Mouse (Mus musculus): ENCODE measurements around the gene Miox.

The Miox gene

DNA sequence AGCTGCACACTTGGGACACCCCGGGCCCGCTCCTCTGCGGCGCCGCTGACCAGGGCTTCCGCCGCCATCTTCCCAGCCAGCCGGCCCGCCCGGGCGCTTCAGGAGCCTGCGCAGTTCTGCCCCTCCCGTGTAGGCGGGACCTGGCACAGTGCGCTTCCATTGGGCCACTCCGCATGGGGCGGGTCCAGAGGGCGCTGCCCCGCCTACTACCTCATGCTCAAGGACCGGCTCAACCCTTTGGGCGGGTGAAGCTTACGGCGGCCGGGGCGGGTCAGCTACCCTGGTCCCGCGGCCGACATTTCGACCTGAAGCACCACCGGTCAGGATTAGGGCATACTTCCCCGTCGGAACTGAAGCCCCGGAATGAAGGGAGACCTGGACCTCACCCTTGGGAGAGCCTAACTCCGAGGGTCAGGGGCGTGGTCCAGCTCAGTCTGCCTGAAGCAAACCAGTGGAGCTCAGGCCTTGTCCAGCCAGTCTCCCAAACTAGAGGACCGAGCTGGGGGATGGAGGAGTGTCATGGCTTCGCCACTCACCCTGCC, 18.9 kb upstream of the Miox start, which contains the start of gene Sbf1:
Gene Sbf1 (minus strand): TSS at position 122 of the 542 bp plus-strand sequence.
- peak; percentile 97 to 98 for DNase-seq (ENCODE audit: low spot score in 2 of 2)

DNA sequence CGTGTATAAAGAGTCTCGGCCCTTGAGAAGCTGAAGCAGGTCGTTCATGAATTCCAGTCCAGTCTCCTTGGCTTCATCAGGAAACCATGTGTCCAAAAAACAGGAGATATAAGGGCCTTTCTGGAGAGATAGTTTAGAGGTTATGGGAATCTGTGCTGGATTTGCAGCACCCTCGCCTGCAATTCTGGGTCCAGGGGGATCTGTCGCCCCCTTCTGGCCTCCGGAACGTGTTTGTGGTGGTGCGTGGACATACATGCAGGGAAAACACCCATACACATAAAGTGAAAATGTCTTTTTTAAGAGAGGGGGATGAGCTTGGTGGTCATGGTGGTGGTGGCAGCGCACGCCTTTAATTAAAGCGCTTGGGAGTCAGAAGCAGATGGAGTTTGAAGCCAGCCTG, 18.1 kb upstream of the Miox start:
- DNase-seq (ENCODE audit: low spot score in 2 of 2): no peak

- DNase-seq (ENCODE audit: low spot score in 2 of 2): no peak
Observed at GRCm38 (mm10) chr15:89321264-89321663, 12.9 kb upstream of the Miox start.

GRCm38 (mm10) chr15:89322670-89323522, 11.3 kb upstream of the Miox start, which contains the start of gene Adm2:
TSS of gene Adm2 (plus strand) at chr15:89322720.
- no peak for DNase-seq (ENCODE audit: low spot score in 2 of 2)

GRCm38 (mm10) chr15:89323656-89324055, 10.5 kb upstream of the Miox start:
- no peak for DNase-seq (ENCODE audit: low spot score in 2 of 2)

DNA sequence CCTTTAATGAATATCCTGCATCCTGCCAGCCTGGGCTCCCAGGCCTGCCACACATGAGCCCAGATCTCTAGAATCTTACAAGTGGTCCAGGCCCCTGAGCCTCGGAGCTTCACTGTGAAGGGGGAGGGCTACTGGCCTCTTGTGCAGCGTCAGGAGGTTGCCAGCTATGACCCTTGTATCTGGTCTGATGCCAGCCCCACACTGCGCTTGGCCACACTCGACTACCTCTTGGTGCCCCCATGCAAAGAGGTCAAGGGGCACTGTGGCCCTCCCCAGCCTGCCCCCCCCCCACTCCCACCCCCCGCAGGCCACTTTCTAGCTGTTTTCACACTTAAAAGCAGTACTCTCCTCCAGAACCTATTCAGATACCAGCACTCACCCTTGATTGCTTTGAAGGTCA, 7.8 kb upstream of the Miox start:
- no peak for DNase-seq (ENCODE audit: low spot score in 2 of 2)

DNA sequence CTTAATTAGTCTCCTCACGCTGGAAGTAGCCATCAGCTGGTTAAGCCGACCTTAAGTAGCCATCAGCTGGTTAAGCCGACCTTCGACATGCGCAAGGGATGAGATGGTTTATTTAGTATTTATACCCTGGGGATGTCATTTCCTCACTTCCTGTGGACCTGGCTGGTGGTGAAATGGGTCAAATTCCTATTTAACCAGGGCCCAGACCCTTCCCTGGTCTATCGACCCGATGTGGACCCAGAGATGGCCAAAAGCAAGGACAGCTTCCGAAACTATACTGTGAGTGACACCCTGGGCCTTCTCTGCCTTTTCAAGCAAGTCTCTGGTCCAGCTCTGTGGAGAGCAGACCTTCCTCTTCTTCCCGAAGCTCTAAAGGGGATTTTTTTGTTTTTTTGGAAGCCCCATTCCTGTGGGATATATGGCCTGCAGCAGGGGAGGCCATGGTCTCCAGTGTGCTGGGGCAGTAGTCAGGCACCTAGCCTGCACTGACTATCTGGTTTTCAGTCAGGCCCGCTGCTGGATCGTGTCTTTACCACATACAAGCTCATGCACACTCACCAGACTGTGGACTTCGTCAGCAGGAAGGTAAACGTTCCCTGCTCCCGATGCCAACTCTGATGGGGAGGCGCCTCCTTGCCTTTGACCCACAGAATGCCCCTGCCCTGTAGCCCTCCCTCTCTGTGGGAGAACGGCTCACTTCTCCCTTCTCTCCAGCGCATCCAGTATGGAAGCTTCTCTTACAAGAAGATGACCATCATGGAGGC, 758 bp downstream of the Miox start:
- no peak for DNase-seq (ENCODE audit: low spot score in 2 of 2)

DNA sequence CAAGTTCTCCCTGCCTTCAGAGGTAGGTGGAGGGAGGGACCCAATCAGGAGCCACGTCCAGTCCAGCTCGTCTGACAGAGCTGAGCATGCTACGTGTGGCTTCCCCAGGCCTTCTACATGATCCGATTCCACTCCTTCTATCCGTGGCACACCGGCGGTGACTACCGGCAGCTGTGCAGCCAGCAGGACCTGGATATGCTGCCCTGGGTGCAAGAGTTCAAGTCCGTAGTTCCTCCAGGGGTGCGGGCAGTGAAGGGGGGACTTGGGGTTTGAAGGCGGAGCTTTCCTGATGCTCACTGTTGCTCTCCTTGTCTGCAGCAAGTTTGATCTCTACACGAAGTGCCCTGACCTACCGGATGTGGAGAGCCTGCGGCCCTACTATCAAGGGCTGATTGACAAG, 2.2 kb downstream of the Miox start:
- no peak for DNase-seq (ENCODE audit: low spot score in 2 of 2)

- no peak for DNase-seq (ENCODE audit: low spot score in 2 of 2)
Observed at GRCm38 (mm10) chr15:89339696-89340095, 5.5 kb downstream of the Miox start.

DNA sequence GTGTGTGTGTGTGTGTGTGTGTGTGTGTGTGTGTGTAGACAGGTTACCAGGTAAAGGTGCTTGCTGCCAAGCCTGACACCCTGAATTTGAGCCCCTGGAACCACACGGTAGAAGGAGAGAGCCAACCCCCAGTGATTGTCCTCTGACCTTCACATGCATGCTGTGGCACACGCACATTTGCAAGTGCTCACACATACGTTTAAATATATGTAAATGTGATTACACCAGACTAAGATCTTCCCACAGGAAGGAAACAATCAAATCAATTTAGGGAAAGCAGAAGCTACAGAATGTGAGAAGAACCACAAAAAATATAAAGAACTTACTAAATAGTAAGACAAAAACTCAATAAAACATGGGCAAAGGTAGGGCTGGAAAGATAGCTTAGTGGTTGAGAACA, 5.9 kb downstream of the Miox start:
- DNase-seq (ENCODE audit: low spot score in 2 of 2): no peak

GRCm38 (mm10) chr15:89341678-89342077, 7.5 kb downstream of the Miox start:
- no peak for DNase-seq (ENCODE audit: low spot score in 2 of 2)

- DNase-seq (ENCODE audit: low spot score in 2 of 2): no peak
Observed at GRCm38 (mm10) chr15:89343325-89343724, 9.1 kb downstream of the Miox start.

- DNase-seq (ENCODE audit: low spot score in 2 of 2): no peak
Observed at GRCm38 (mm10) chr15:89350447-89350846, 16.2 kb downstream of the Miox start.

DNA sequence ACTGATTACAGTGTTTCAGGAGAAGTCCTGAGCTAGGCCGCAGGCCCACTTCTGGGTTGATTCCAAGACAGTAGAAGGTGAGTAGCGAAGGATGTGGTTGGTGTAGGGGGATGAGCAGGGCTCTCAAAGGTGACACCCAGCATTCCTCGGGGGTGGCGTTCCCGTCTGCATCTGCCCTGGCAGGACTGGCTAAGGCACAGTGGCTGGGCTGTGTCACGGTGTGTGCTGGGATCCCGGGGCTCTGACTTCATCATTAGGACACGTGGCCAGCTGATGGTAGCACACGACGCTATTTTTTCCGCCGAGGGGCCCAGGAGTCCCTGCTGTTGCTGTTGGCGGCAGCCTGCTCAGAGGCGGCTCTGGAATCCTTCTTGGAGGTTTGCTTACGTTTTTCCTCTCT, 17.1 kb downstream of the Miox start:
- DNase-seq (ENCODE audit: low spot score in 2 of 2): no peak

- no peak for DNase-seq (ENCODE audit: low spot score in 2 of 2)
Observed at GRCm38 (mm10) chr15:89352054-89352453, 17.9 kb downstream of the Miox start.

- no peak for DNase-seq (ENCODE audit: low spot score in 2 of 2)
Observed at GRCm38 (mm10) chr15:89352795-89353194, 18.6 kb downstream of the Miox start.

- no peak for DNase-seq (ENCODE audit: low spot score in 2 of 2)
Observed at GRCm38 (mm10) chr15:89353837-89354236, 19.6 kb downstream of the Miox start.

DNA sequence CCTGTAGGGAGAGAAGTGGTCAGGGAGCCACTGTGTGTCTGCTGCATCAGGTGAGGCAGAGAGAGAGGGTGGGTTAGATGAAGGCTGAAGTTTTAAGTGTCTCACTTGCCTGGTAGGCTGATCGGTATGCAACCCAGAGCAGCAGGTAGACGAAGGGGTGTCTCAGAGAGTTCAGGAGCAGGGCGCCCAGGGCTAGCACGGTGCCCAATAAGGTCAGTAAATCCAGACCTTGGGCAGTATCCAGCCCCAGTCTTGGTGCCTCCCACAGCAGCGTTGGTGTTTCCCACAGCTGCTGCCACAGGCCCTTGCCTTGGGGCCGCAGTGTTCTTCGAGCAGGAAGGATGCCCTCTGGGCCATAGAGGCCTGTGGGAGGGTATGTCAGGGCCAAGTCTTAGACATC, 20.3 kb downstream of the Miox start:
- DNase-seq (ENCODE audit: low spot score in 2 of 2): no peak

GRCm38 (mm10) chr15:89355241-89356187, 21.3 kb downstream of the Miox start, which contains the start of the genes Lmf2 and Ncaph2:
TSS of gene Lmf2 (minus strand) at chr15:89355659.
TSS of gene Ncaph2 (plus strand) at chr15:89355719.
- peak; percentile 89 to 93 for DNase-seq (ENCODE audit: low spot score in 2 of 2)

DNA sequence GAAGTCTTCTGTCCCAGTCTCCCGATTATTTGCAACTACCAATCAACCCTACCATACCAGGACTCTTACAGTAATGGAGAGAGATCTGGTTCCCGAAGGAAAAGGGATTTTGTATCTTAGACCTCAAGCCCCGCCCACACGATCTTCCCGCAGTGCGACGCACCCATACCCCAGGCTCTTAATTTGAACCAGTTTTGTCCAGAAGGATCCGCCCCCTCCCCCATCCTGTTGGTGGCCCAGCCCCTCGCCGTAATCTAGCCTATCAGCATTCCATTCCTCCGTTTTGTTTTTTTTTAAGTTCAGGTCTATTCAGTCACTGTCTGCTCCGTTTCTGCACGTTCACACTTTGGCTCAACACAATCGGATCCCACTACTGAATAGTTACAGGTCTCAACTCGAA, 22.2 kb downstream of the Miox start:
- DNase-seq (ENCODE audit: low spot score in 2 of 2): peak; percentile 71 to 79

DNA sequence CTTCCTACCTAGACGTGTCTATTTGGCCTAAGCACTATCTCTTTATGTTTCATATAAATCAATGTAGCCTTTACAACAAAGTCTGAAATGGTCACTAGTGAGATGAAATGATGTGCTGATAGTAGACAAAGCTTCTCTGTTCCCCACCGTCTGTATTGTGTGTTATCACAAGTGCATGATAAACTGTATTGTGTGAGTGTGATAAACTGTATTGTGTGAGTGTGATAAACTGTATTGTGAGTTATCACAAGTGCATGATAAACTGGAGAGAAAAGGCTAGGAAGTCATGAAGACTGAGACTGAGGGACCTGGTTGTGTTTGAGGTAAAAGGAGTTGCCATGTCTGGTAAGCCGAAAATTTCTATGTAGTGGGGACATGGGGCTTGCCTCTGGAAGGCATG, 24.6 kb downstream of the Miox start:
- DNase-seq (ENCODE audit: low spot score in 2 of 2): no peak

Data from frontal cortex, postnatal 10 days (tissue).